Mouse (Mus musculus) lung, postnatal 36 days (tissue): ENCODE measurements around the gene Akt1s1.

Experiments used
- DNase-seq: peaks from one replicate; pipeline ENCODE4 v3.0.0; 2022; ENCODE audit warnings: mixed read lengths

Akt1s1 gene

GRCm38 (mm10) chr7:44854356-44855031, 5.7 kb downstream of the Akt1s1 start:
- DNase-seq: peak; percentile 93

- DNase-seq: no peak
These were observed 6.2 kb downstream of the Akt1s1 start for GRCm38 (mm10) chr7:44855036-44855435.

GRCm38 (mm10) chr7:44856265-44856916, 7.6 kb downstream of the Akt1s1 start:
- DNase-seq: no peak

- peak; percentile 92 for DNase-seq
These were observed 8.3 kb downstream of the Akt1s1 start, which contains the start of gene Pnkp for GRCm38 (mm10) chr7:44857042-44857552. Pnkp (plus strand) TSS chr7:44857139.

GRCm38 (mm10) chr7:44857905-44858304, 9.1 kb downstream of the Akt1s1 start:
- DNase-seq: peak; percentile 73

- DNase-seq: no peak
These were observed 11.1 kb downstream of the Akt1s1 start for GRCm38 (mm10) chr7:44859896-44860295.

- peak; percentile 75 for DNase-seq
These were observed 12.0 kb downstream of the Akt1s1 start for GRCm38 (mm10) chr7:44860576-44861428.

- DNase-seq: no peak
These were observed 12.6 kb downstream of the Akt1s1 start for GRCm38 (mm10) chr7:44861429-44861816.

- DNase-seq: no peak
These were observed 13.6 kb downstream of the Akt1s1 start for GRCm38 (mm10) chr7:44862434-44862833.

- no peak for DNase-seq
These were observed 14.4 kb downstream of the Akt1s1 start for GRCm38 (mm10) chr7:44863210-44863609.

GRCm38 (mm10) chr7:44863982-44864494, 15.2 kb downstream of the Akt1s1 start:
- no peak for DNase-seq

GRCm38 (mm10) chr7:44864595-44865542, 16.1 kb downstream of the Akt1s1 start:
- DNase-seq: no peak

- peak; percentile 73 for DNase-seq
These were observed 17.7 kb downstream of the Akt1s1 start for GRCm38 (mm10) chr7:44866276-44867009.

- DNase-seq: no peak
These were observed 18.4 kb downstream of the Akt1s1 start for GRCm38 (mm10) chr7:44867010-44867702.

GRCm38 (mm10) chr7:44867802-44868201, 19.0 kb downstream of the Akt1s1 start:
- no peak for DNase-seq

- peak; percentile 85 for DNase-seq
These were observed 19.7 kb downstream of the Akt1s1 start for GRCm38 (mm10) chr7:44868465-44868864.

- peak; percentile 77 for DNase-seq
These were observed 20.3 kb downstream of the Akt1s1 start for GRCm38 (mm10) chr7:44868919-44869696.

GRCm38 (mm10) chr7:44869697-44870528, 21.1 kb downstream of the Akt1s1 start, which contains the start of gene Ptov1:
Ptov1 (minus strand) TSS chr7:44869788.
- DNase-seq: peak; percentile 97

- no peak for DNase-seq
These were observed 21.8 kb downstream of the Akt1s1 start for GRCm38 (mm10) chr7:44870614-44871013.
